Mouse (Mus musculus) thymus, postnatal 14 days (tissue): ENCODE results near the gene Olfr1040.
"Not testable (repeated sequence)": the region's sequence is repeated elsewhere in the genome, so short reads cannot be mapped to it uniquely, and the experiment has no call there.

ENCODE experiments used
- DNase-seq: peaks from one replicate; pipeline ENCODE4 v3.0.0; 2021

The Olfr1040 gene

GRCm38 (mm10) chr2:86146632-86147031 lies at the start of gene Olfr1040:
Gene Olfr1040 (minus strand): TSS chr2:86146732.
- no peak for DNase-seq

DNA sequence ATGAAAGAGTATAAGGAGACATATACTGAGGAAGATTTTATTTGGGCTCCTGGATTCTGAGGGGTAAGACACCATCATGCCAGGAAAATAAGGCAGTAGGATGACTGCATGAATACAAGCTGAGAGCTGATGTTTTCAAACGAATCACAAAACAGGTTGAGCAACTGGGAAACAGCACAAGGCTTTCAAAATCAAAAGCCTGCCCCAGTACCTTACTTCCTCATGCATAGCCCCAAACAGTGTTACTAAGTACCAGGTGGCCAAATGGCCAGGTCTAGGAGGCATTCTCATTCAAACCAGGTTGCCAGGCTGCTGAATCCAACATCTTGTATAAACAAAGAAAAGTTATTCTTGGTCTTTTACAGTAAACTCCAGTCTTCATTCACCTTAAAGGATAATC lies 49.3 kb upstream of the Olfr1040 start:
- DNase-seq, result no peak

- no peak for DNase-seq
These were observed 39.1 kb upstream of the Olfr1040 start, which contains the start of gene Olfr52 for GRCm38 (mm10) chr2:86185583-86185982. Gene Olfr52 (minus strand): TSS chr2:86185683.

DNA sequence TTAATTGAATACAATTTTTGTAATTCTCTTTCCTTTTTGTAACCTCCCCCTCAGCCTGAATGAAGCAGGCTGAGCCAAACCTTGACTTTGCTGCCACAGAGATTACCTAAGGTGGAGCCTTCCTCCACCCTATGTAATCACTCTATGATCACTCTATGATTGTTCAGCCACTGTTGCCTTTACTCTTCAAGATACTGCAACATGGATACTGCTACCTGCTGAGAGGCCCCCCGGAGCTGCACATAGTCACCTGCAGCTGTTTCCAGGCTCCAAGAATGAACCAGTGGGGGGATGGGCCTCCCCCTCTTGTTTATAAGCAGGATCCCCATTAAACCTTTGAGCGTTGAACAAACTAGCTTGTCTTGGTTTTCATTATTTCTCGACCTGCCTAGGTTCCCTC lies 33.4 kb upstream of the Olfr1040 start:
- DNase-seq, result no peak

DNA sequence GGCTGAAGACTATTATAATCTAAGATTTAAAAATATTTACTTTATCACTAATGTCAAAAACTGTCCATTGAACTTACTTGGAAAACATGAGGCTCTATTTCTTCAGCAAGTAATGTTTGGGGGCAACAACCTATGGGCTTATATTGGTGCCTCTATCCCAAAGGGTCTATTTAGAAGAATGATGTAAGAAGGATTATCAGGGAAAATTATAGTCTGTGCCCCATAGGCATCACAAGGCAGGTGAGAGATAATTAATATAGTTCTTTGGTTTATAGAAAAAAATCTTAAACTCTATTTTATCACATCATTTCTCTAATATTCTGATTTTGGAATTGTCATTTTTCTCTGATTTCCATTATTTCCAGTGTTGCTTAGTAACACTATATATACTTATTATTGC lies 31.2 kb upstream of the Olfr1040 start, which contains the start of gene Olfr1044:
Olfr1044 (minus strand) TSS at position 101 of the 400 bp plus-strand sequence.
- no peak for DNase-seq

DNA sequence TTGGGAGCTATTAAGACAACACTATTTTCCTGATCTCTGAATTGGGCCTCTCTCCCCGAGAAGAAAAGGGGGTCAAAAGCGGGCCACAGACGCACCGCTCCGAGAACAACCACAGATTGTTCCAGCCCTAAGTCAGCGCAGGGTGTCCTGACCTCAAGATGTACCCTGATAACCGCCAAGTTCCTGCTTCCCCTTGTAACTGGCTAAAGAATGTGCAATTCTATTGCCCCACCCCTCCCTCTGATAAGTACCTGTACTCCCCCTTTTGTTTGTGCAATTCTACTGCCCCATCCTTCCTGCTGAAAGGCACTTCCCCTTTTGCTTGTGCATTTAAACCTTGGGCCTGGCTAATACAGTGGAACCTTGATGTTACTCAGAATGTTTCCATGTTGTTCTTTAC lies 28.9 kb upstream of the Olfr1040 start:
- DNase-seq, result not testable (repeated sequence)

GRCm38 (mm10) chr2:86167422-86167821 lies 20.9 kb upstream of the Olfr1040 start, which contains the start of gene Olfr1043:
Gene Olfr1043 (minus strand): TSS chr2:86167522.
- DNase-seq, result no peak

- no peak for DNase-seq
These were observed 15.2 kb upstream of the Olfr1040 start, which contains the start of gene Olfr1042 for GRCm38 (mm10) chr2:86161738-86162137. Gene Olfr1042 (minus strand): TSS chr2:86161838.

DNA sequence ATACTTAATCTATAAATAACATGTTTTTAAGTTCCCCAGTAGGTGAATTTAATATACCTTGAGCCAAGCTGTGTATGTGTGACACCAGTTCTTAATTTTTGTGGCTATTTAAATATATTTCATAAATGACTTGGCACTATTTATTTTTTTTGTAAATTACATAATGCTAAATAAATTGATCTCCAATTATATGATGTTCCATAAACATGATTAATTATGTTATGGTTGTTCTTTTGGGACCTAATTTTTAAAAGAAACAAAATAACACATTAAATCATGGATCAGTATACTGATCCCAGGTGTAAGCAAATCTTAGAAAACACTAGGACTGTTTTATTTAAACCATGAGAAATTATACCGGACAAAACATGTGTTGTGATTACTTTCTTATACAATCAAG lies 10.7 kb downstream of the Olfr1040 start, which contains the start of gene Olfr1039:
Olfr1039 (minus strand) TSS at position 101 of the 400 bp plus-strand sequence.
- no peak for DNase-seq
